Mouse (Mus musculus): Measurements from ENCODE around the gene Prdm8. TPM values are rescaled to one million over a fixed set of nuclear protein-coding genes. Genes with fewer than 3 reads are reported as not detected.

Gene Prdm8
- polyA plus RNA-seq, 1 experiment from 2014 or later, result not detected

- Histone ChIP-seq H3K27me3 (replicated peaks) (peaks cover 77% of the 10 kb centered on the region), H3K36me3 (no peaks in the 10 kb centered on the region), H3K4me2 (peak overlapping the region; percentile 87), H3K27ac (ENCODE audit: poor library complexity, severe bottlenecking) (no peak overlapping the region), H3K4me3 (peak overlapping the region; percentile 62), H3K4me1 (replicated peaks) (peaks cover 25% of the 10 kb centered on the region), H3K9me3 (replicated peaks) (no peaks in the 10 kb centered on the region), H3K9ac (peak overlapping the region; percentile 57)
- under 1% methylated on average over 69 of the region's 106 CpGs for WGBS
- ATAC-seq (ENCODE audit: insufficient number of reproducible peaks, low FRiP score), result peak; percentile 35
These were observed 19.1 kb downstream of the Prdm8 start for GRCm38 (mm10) chr5:98185806-98186751.

DNA sequence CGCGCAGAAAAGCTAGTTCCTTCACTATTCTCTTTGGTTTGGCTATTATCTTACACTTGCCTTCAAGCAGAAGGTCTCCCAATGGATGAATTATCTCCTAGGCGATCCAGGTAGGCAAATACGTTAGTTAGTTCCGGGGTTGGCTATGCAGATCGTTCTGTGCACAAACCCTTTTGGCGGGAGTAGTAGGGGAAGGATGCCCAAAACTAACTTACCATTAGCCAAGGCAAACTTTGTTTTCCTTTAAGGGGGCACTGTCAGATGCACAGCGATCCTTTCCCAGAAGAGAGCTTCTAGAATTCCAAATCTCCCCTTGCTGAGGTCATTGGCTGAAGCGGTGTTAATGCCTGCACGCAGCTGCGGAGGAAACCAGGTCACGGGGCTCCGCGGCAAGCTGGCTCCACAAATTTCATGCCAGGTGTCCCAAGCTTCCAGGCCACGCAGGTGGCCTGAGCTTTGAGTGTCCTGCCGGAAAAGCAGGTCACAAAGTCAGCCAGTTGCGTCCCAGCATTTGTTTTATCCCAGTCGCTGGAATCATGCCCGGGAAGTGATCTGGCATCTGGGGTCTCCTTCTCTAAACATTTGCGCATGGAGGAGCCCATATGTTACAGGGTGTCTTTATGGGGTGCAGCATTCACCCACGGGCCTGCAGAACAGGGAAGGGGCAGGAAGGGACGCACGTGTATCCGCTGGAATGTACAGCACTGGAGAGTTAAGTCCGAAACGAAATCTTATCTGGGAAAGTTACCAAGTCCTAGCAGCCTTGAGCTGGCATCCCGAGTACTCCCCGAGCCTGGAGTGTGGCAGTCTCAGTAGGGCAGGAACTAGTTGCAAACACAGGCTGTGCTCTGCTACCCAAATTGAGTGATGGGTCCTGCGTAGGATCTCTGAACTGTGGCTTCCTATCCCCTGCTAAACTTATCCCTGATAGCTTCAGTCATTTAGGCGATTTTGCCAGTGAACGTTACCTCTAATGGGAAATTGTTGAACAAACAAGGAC is 22.5 kb downstream of the Prdm8 start:
- Histone ChIP-seq H3K27ac (ENCODE audit: poor library complexity, severe bottlenecking) (no peak overlapping the region), H3K9ac (no peak overlapping the region), H3K4me2 (peak overlapping the region; percentile 50), H3K36me3 (no peaks in the 10 kb centered on the region), H3K4me3 (peak overlapping the region; percentile 21), H3K4me1 (replicated peaks) (peaks cover 21% of the 10 kb centered on the region), H3K27me3 (replicated peaks) (peaks cover 72% of the 10 kb centered on the region), H3K9me3 (replicated peaks) (no peaks in the 10 kb centered on the region)
- ATAC-seq (ENCODE audit: insufficient number of reproducible peaks, low FRiP score), result no peak
- 1% methylated on average over 31 of the region's 31 CpGs for WGBS

DNA sequence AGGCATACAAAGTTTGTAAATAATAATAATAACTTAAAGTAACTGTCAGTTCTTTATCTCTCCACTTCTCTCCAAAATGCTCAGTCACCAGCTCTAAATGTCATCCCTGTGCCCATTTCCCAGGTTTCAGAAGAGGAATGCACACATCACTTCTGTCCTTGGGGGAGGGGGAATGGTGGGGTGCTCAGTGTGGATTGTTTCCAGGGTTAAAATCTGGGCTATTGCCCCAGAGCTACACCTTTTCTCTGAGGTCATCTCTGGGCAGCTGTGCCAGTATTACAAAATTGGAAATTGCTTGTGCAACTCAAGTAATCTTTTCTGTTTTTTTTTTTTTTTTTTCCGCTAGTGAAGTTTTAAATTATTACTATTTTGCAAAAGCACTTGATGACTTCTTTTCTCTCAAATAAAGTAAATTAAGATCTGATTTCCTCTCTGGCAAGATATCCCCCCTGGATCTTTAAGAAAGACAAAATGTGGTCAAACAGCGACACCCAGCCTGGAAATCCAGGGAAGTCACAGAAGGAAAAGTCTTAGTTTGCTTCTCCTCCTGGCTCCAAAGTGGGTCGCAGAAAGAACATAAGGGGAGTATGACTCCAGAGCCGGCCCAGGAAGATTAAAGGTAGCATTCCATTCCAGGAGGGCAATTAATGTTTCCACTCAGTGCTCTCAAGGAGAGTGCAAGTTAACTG is 25.4 kb downstream of the Prdm8 start:
- Histone ChIP-seq H3K4me2 (no peak overlapping the region), H3K27me3 (replicated peaks) (peaks cover 48% of the 10 kb centered on the region), H3K4me1 (replicated peaks) (peaks cover 8% of the 10 kb centered on the region; the same call in 1 of the 2 replicates), H3K9me3 (replicated peaks) (no peaks in the 10 kb centered on the region; the same call in 1 of the 2 replicates), H3K4me3 (no peak overlapping the region), H3K9ac (no peak overlapping the region), H3K36me3 (no peaks in the 10 kb centered on the region), H3K27ac (ENCODE audit: poor library complexity, severe bottlenecking) (no peak overlapping the region)
- WGBS, result 31% methylated on average over 4 of the region's 4 CpGs
- no peak for ATAC-seq (ENCODE audit: insufficient number of reproducible peaks, low FRiP score)

- Histone ChIP-seq H3K36me3 (no peaks in the 10 kb centered on the region), H3K4me2 (no peak overlapping the region), H3K9ac (no peak overlapping the region), H3K27me3 (replicated peaks) (peaks cover 25% of the 10 kb centered on the region), H3K27ac (ENCODE audit: poor library complexity, severe bottlenecking) (no peak overlapping the region), H3K4me1 (replicated peaks) (no peaks in the 10 kb centered on the region), H3K9me3 (replicated peaks) (no peaks in the 10 kb centered on the region; the same call in 1 of the 2 replicates), H3K4me3 (no peak overlapping the region)
- 90% methylated on average over 1 of the region's 1 CpGs for WGBS
- ATAC-seq (ENCODE audit: insufficient number of reproducible peaks, low FRiP score), result no peak
These were observed 28.0 kb downstream of the Prdm8 start for GRCm38 (mm10) chr5:98194959-98195358.

DNA sequence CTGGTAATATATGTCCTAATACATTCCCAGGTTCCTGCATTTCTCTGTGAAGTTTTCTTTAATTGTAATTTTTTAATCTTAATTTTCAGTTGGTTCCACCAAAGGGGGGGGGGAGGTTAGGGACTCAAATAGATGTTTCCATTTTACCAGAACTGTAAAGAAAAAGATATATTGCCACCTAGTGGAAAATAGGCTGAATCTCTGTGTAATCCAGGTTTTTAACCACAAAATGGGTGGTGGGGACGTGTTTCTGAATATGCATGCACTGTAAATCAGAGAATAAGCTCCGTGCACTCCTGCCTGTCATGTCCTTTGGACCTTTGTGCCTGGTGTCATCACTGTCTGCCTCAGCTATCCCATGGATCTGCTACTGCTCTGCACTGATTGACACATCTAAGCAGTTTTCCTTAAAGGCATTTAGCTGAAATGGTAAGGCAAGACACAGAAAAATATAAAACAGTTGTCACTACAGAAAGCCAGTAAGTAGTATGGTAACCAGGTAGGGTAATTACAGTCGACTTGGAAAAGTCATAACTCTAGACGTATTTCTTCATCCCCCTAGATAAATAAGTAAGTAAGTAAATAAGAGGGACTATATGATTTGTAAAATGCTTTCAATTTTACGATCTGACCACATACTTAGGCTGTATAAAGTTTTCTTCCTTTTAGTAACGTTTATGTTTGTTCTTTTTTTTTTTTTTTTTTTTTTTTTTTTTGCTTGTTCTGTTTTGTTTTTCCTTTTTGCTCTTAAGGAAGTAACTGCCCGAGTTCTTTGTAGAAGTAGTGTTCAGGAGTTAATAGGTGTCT is 31.6 kb downstream of the Prdm8 start:
- Histone ChIP-seq H3K4me1 (replicated peaks) (no peaks in the 10 kb centered on the region), H3K27ac (ENCODE audit: poor library complexity, severe bottlenecking) (no peak overlapping the region), H3K36me3 (no peaks in the 10 kb centered on the region), H3K9ac (no peak overlapping the region), H3K9me3 (replicated peaks) (no peaks in the 10 kb centered on the region; the same call in 1 of the 2 replicates), H3K27me3 (replicated peaks) (no peaks in the 10 kb centered on the region), H3K4me2 (no peak overlapping the region), H3K4me3 (no peak overlapping the region)
- 55% methylated on average over 7 of the region's 7 CpGs for WGBS
- no peak for ATAC-seq (ENCODE audit: insufficient number of reproducible peaks, low FRiP score)

- Histone ChIP-seq H3K36me3 (no peaks in the 10 kb centered on the region), H3K4me1 (replicated peaks) (no peaks in the 10 kb centered on the region), H3K4me3 (no peak overlapping the region), H3K27me3 (replicated peaks) (no peaks in the 10 kb centered on the region), H3K9me3 (replicated peaks) (peaks cover under 1% of the 10 kb centered on the region; the same call in 1 of the 2 replicates), H3K9ac (no peak overlapping the region), H3K4me2 (no peak overlapping the region), H3K27ac (ENCODE audit: poor library complexity, severe bottlenecking) (no peak overlapping the region)
- no peak for ATAC-seq (ENCODE audit: insufficient number of reproducible peaks, low FRiP score)
- 39% methylated on average over 7 of the region's 7 CpGs for WGBS
These were observed 32.2 kb downstream of the Prdm8 start for GRCm38 (mm10) chr5:98199219-98199552.

GRCm38 (mm10) chr5:98201606-98202005 is 34.6 kb downstream of the Prdm8 start:
- Histone ChIP-seq H3K9me3 (replicated peaks) (0 out of 2 replicates have a peak, but pooled peaks cover 3% of the 10 kb centered on the region), H3K4me2 (no peak overlapping the region), H3K9ac (no peak overlapping the region), H3K36me3 (no peaks in the 10 kb centered on the region), H3K27me3 (replicated peaks) (no peaks in the 10 kb centered on the region), H3K4me3 (no peak overlapping the region), H3K4me1 (replicated peaks) (no peaks in the 10 kb centered on the region), H3K27ac (ENCODE audit: poor library complexity, severe bottlenecking) (no peak overlapping the region)
- no peak for ATAC-seq (ENCODE audit: insufficient number of reproducible peaks, low FRiP score)
- 73% methylated on average over 3 of the region's 3 CpGs for WGBS

DNA sequence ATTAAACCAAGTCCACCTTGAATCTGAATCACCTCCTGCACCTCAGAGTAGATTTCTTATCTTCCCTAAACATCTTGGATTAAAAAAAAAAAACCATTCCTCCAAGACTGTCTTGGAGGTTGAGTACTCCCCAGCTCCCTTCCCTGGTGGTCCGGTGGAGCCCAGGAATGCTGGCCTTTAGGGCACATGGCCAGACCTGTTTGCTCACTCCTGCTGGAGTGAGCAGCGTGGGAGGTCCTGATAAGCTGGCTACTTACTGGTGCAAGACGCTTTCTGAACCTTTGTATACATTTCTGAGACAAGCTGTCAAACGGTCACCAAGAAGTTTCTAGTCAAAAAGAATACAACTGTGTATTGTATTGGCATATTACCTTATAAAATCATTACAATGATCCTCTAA is 36.0 kb downstream of the Prdm8 start:
- H3K36me3 ChIP-seq, result no peaks in the 10 kb centered on the region
- no peak overlapping the region for H3K9ac ChIP-seq
- 35% methylated on average over 4 of the region's 4 CpGs for WGBS
- no peak overlapping the region for H3K4me3 ChIP-seq
- H3K4me2 ChIP-seq, result no peak overlapping the region
- H3K27me3 ChIP-seq (replicated peaks), result no peaks in the 10 kb centered on the region
- no peak for ATAC-seq (ENCODE audit: insufficient number of reproducible peaks, low FRiP score)
- H3K9me3 ChIP-seq (replicated peaks), result 0 out of 2 replicates have a peak, but pooled peaks cover 3% of the 10 kb centered on the region
- H3K4me1 ChIP-seq (replicated peaks), result no peaks in the 10 kb centered on the region
- no peak overlapping the region for H3K27ac ChIP-seq (ENCODE audit: poor library complexity, severe bottlenecking)

DNA sequence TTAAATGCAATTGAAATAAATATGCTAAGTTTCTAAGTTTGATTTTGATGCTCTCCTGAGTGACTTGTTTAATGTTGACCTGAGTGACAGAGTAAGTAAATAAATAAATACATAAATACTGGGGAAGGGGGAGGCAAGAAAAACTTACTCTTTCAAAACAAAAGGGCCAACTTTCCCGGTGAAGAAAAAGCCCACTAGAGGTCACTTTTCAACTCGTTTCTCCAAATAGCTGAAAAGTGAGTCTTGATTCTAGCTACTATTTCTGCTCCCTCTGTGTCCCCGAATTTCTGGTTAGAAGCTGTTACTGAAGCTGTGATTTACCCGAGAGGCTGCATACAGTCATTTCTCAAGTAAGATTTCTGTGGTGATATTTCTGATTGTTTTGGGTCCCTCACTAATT is 45.5 kb downstream of the Prdm8 start:
- 69% methylated on average over 4 of the region's 4 CpGs for WGBS
- H3K27ac ChIP-seq (ENCODE audit: poor library complexity, severe bottlenecking), result no peak overlapping the region
- no peaks in the 10 kb centered on the region for H3K36me3 ChIP-seq
- H3K4me3 ChIP-seq, result no peak overlapping the region
- no peaks in the 10 kb centered on the region for H3K4me1 ChIP-seq (replicated peaks)
- no peak for ATAC-seq (ENCODE audit: insufficient number of reproducible peaks, low FRiP score)
- no peaks in the 10 kb centered on the region for H3K27me3 ChIP-seq (replicated peaks)
- no peak overlapping the region for H3K4me2 ChIP-seq
- no peaks in the 10 kb centered on the region for H3K9me3 ChIP-seq (replicated peaks)
- H3K9ac ChIP-seq, result no peak overlapping the region

DNA sequence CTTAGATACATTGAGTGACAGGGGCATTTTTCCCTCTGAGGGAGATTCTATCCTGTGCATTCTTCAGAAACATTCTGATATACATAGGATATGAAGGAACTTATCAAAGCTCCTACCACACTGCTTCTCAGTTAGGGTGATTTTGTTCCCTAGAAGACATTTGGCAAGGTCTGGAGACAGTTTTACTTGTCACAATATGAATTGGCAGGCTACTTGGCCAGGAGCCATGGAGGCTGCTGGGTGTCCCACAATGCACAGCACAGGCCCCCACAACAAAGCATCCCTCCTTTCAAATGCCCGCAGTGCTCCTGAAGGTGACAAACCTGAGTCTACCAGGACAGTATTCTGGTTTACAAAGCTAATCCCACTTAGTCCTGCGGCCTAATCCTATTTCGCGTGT is 55.0 kb downstream of the Prdm8 start:
- H3K4me3 ChIP-seq, result no peak overlapping the region
- 72% methylated on average over 4 of the region's 4 CpGs for WGBS
- no peak overlapping the region for H3K27ac ChIP-seq (ENCODE audit: poor library complexity, severe bottlenecking)
- no peak overlapping the region for H3K4me2 ChIP-seq
- peaks cover 4% of the 10 kb centered on the region; the same call in 1 of the 2 replicates for H3K4me1 ChIP-seq (replicated peaks)
- H3K36me3 ChIP-seq, result no peaks in the 10 kb centered on the region
- no peaks in the 10 kb centered on the region for H3K27me3 ChIP-seq (replicated peaks)
- no peak for ATAC-seq (ENCODE audit: insufficient number of reproducible peaks, low FRiP score)
- H3K9ac ChIP-seq, result no peak overlapping the region
- H3K9me3 ChIP-seq (replicated peaks), result no peaks in the 10 kb centered on the region

Measured in heart, embryonic 12.5 days (tissue).